Mouse (Mus musculus) left cerebral cortex, adult 11 months (tissue): ENCODE data around the gene Zmat5.

Experiments used
- DNase-seq: peaks from one replicate; pipeline ENCODE4 v3.0.0; 2022; ENCODE audit warnings: low spot score

The Zmat5 gene

GRCm38 (mm10) chr11:4780927-4781326, 76.4 kb downstream of the Zmat5 start:
- no peak for DNase-seq

- no peak for DNase-seq
Observed at GRCm38 (mm10) chr11:4783116-4783515, 78.6 kb downstream of the Zmat5 start.

- no peak for DNase-seq
Observed at GRCm38 (mm10) chr11:4784629-4785142, 80.2 kb downstream of the Zmat5 start.
